Comparison of ENCODE assay signal across 34 mouse cellular contexts in genomic region chr12:47927007-47927406, GRCm38 (mm10).
"Had no signal": no experiment of that assay in that cellular context is flagged by ENCODE, and none has a peak within 500 bp of the region (broad histone marks: within the 10 kb centered on the region; RNA-seq: fewer than 3 reads in every experiment).

No protein-coding gene starts in this region.

- H3K9me3 ChIP-seq: heart, embryonic 10.5 days; heart, embryonic 12.5 days; heart, embryonic 15.5 days; hindbrain, embryonic 10.5 days; hindbrain, embryonic 12.5 days; hindbrain, embryonic 13.5 days; hindbrain, embryonic 15.5 days; intestine, embryonic 15.5 days; kidney, embryonic 15.5 days had no signal

- H3K4me3 ChIP-seq: heart, embryonic 10.5 days; heart, embryonic 12.5 days; heart, embryonic 13.5 days; heart, embryonic 15.5 days; hindbrain, embryonic 10.5 days; hindbrain, embryonic 12.5 days; hindbrain, embryonic 13.5 days; hindbrain, embryonic 15.5 days; intestine, embryonic 15.5 days; kidney, embryonic 15.5 days; layer of hippocampus, adult 2 months; left cerebral cortex, adult 2 months had no signal

- H3K36me3 ChIP-seq: heart, embryonic 10.5 days; heart, embryonic 12.5 days; heart, embryonic 13.5 days; heart, embryonic 15.5 days; hindbrain, embryonic 10.5 days; hindbrain, embryonic 12.5 days; hindbrain, embryonic 13.5 days; hindbrain, embryonic 15.5 days; intestine, embryonic 15.5 days; kidney, embryonic 15.5 days had no signal

- ATAC-seq: hindbrain, embryonic 16.5 days; hindbrain, postnatal 0 days; inflammation-experienced regulatory T-cells, adult 6 months; intestine, embryonic 15.5 days; intestine, embryonic 16.5 days; intestine, postnatal 0 days had no signal

- H3K27me3 ChIP-seq: heart, embryonic 12.5 days; heart, embryonic 13.5 days; heart, embryonic 15.5 days; hindbrain, embryonic 12.5 days; hindbrain, embryonic 13.5 days; hindbrain, embryonic 15.5 days; intestine, embryonic 15.5 days; kidney, embryonic 15.5 days had no signal

- H3K4me1 ChIP-seq: heart, embryonic 10.5 days; heart, embryonic 12.5 days; heart, embryonic 13.5 days; heart, embryonic 15.5 days; hindbrain, embryonic 10.5 days; hindbrain, embryonic 12.5 days; hindbrain, embryonic 13.5 days; hindbrain, embryonic 15.5 days; intestine, embryonic 15.5 days; kidney, embryonic 15.5 days had no signal

- DNase-seq: heart, postnatal 10 days; heart, postnatal 14 days; heart, postnatal 36 days; heart, postnatal 4 days; kidney, adult 11 months; kidney, adult 18-20 months; kidney, adult 2 months; kidney, adult 8-10 months; kidney, adult 9 months; kidney, postnatal 10 days; kidney, postnatal 14 days; kidney, postnatal 25 days; kidney, postnatal 36 days; layer of hippocampus, adult 9-11 months; layer of hippocampus, postnatal 36 days had no signal

- H3K9ac ChIP-seq: heart, embryonic 12.5 days; heart, embryonic 13.5 days; heart, embryonic 15.5 days; hindbrain, embryonic 12.5 days; hindbrain, embryonic 13.5 days; hindbrain, embryonic 14.5 days; hindbrain, embryonic 15.5 days; intestine, embryonic 15.5 days; kidney, embryonic 15.5 days had no signal

- H3K27ac ChIP-seq: heart, embryonic 10.5 days; heart, embryonic 13.5 days; heart, embryonic 15.5 days; hindbrain, embryonic 10.5 days; hindbrain, embryonic 12.5 days; hindbrain, embryonic 13.5 days; hindbrain, embryonic 14.5 days; hindbrain, embryonic 15.5 days; hindbrain, postnatal 0 days; intestine, embryonic 15.5 days; kidney, embryonic 15.5 days; kidney, postnatal 0 days; layer of hippocampus, adult 2 months; left cerebral cortex, adult 2 months had no signal
